ENCODE assay signal across 18 mouse cellular contexts in genomic region chr8:82005466-82005865, GRCm38 (mm10).
"Had no signal": no experiment of that assay in that cellular context is flagged by ENCODE, and none has a peak within 500 bp of the region (broad histone marks: within the 10 kb centered on the region; RNA-seq: fewer than 3 reads in every experiment).

No protein-coding gene starts in this region.

- H3K36me3 ChIP-seq: lung, embryonic 15.5 days; midbrain, embryonic 13.5 days; neural tube, embryonic 12.5 days had no signal

- H3K4me1 ChIP-seq: lung, embryonic 15.5 days; megakaryocyte, embryonic 14.5 days; midbrain, embryonic 13.5 days; neural tube, embryonic 12.5 days had no signal

- ATAC-seq: liver, postnatal 0 days; lung, postnatal 0 days; midbrain, embryonic 13.5 days; midbrain, embryonic 16.5 days had no signal

- H3K27me3 ChIP-seq: lung, embryonic 15.5 days; megakaryocyte, embryonic 14.5 days; midbrain, embryonic 13.5 days; neural tube, embryonic 12.5 days had no signal

- H3K9me3 ChIP-seq: lung, embryonic 15.5 days; megakaryocyte, embryonic 14.5 days; midbrain, embryonic 13.5 days; neural tube, embryonic 12.5 days had no signal

- DNase-seq: liver, postnatal 0 days; lung, adult 2 months; lung, postnatal 14 days; lung, postnatal 36 days; right cerebral cortex, postnatal 25 days; right cerebral cortex, postnatal 4 days; spleen, adult 18-20 months; thymus, adult 18-20 months; thymus, postnatal 14 days; thymus, postnatal 36 days had no signal

- H3K9ac ChIP-seq: liver, postnatal 0 days; lung, embryonic 15.5 days; midbrain, embryonic 13.5 days; neural tube, embryonic 12.5 days had no signal

- H3K27ac ChIP-seq: lung, embryonic 15.5 days; macrophage; midbrain, embryonic 13.5 days; neural tube, embryonic 12.5 days had no signal

- H3K4me2 ChIP-seq: lung, embryonic 15.5 days; midbrain, embryonic 11.5 days; midbrain, embryonic 13.5 days; neural tube, embryonic 12.5 days had no signal

- H3K4me3 ChIP-seq: lung, embryonic 15.5 days; megakaryocyte, embryonic 14.5 days; midbrain, embryonic 13.5 days; neural tube, embryonic 12.5 days had no signal
